Mouse (Mus musculus) kidney, embryonic 16.5 days (tissue): ENCODE measurements around the gene Olfr739. TPM values are rescaled to one million over a fixed set of nuclear protein-coding genes. Genes with fewer than 3 reads are reported as not detected.

ENCODE experiments used
- ATAC-seq: fragments of 200-750 bp; cut with Nextera tagmentation; 2 replicates; pipeline ENCODE4 v1.8.0; 2017; ENCODE audit warnings: moderate TSS enrichment; ENCODE audit not compliant: low FRiP score, low TSS enrichment
- H3K27ac ChIP-seq: fragments of 300-500 bp; sonication (generic); 2 replicates; pipeline ENCODE4 v1.5.1; 2014; ENCODE audit warnings: low read length
- H3K27me3 ChIP-seq: fragments of 300-500 bp; sonication (generic); 2 replicates; pipeline ENCODE4 v1.6.1; 2014; ENCODE audit warnings: low read length, control low read depth, mixed read lengths; ENCODE audit not compliant: insufficient read depth
- H3K36me3 ChIP-seq: fragments of 300-500 bp; sonication (generic); 2 replicates; pipeline ENCODE4 v1.6.1; 2014; ENCODE audit warnings: low read length, control low read depth, mixed read lengths; ENCODE audit not compliant: insufficient read depth
- H3K4me1 ChIP-seq: fragments of 300-500 bp; sonication (generic); 2 replicates; pipeline ENCODE4 v1.6.1; 2014; ENCODE audit warnings: low read length, control low read depth, mixed read lengths; ENCODE audit not compliant: insufficient read depth
- H3K4me2 ChIP-seq: fragments of 300-500 bp; sonication (generic); replicated peaks from 2 replicates; pipeline ENCODE4 v1.6.1; 2014; ENCODE audit warnings: low read depth, low read length
- H3K4me3 ChIP-seq: fragments of 300-500 bp; sonication (generic); 2 replicates; pipeline ENCODE4 v1.5.1; 2014; ENCODE audit warnings: mild to moderate bottlenecking, low read length
- H3K9ac ChIP-seq: fragments of 300-500 bp; sonication (generic); replicated peaks from 2 replicates; pipeline ENCODE4 v1.6.1; 2014; ENCODE audit warnings: low read length
- H3K9me3 ChIP-seq: fragments of 300-500 bp; sonication (generic); 2 replicates; pipeline ENCODE4 v1.6.1; 2016; ENCODE audit warnings: low read length, control low read depth
- WGBS: fragments of 180-500 bp; shearing (Covaris S2); extraction: QIAGEN DNeasy Blood & Tissue Kit; methylation state at CpG from one replicate; pipeline ENCODE4 v1.1.7; 2014; 5-methylcytosine and 5-hydroxymethylcytosine counted together
- polyA plus RNA-seq: library from polyadenylated mRNA; unstranded; fragments of >200 nt; fragmentation: Nextera tagmentation; extraction: Ambion mirVana; gene quantifications from 2 replicates; pipeline ENCODE4 v1.2.1, GENCODE M21; 2015

The Olfr739 gene
- polyA plus RNA-seq: not detected in 2 replicates

DNA sequence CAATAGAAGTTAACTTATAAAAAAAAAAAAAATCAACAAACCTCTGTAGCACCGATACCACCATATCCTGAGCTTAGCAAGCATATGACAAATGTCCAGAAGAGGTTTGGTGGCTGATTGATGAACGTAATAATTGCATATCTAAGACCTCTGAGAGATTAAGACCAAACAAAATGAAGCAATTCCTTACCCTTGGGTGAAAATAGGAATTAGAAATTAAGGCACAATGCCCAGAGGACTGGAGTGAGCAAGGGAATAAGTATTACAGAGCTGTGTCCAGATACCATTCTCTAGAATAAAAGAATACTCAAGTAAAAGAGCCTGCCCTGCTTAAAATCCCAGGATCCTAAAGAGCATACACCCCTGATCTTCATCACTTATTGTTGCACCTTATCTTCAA, at the start of gene Olfr739:
Gene Olfr739 (plus strand): TSS at position 301 of the 400 bp plus-strand sequence.
- H3K27ac ChIP-seq: no peak within 1 kb of the TSS
- no peaks in the 10 kb centered on the region for H3K27me3 ChIP-seq
- H3K4me2 ChIP-seq: no peak within 1 kb of the TSS
- no peak for ATAC-seq
- H3K9ac ChIP-seq: no peak within 1 kb of the TSS
- no peak within 1 kb of the TSS for H3K4me3 ChIP-seq
- H3K4me1 ChIP-seq: no peaks in the 10 kb centered on the region
- WGBS: 73% methylated on average over 2 of the region's 2 CpGs
- H3K36me3 ChIP-seq: no peaks in the 10 kb centered on the region
- H3K9me3 ChIP-seq: no peaks in the 10 kb centered on the region

DNA sequence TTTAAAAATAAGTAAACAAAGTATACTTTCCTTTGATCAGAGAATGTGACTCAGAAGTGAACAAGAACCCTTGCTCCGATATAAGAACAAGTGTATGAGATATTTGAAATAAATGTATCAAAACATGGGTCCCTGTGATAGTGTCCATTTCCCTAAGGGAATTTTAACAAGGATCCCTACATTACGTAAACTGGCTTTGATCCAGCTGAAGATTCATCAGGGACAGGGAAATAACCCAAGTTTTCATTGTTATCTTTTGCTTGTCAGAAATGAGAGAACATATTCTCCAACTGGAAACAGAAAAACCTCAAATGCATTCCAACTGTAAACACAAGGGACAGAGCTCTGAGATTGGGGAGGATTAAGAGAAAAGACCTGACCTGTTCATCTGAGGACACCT, 37.6 kb upstream of the Olfr739 start, which contains the start of gene Olfr736:
Gene Olfr736 (plus strand): TSS at position 301 of the 400 bp plus-strand sequence.
- Histone ChIP-seq H3K4me2 (no peak within 1 kb of the TSS), H3K36me3 (no peaks in the 10 kb centered on the region), H3K4me3 (no peak within 1 kb of the TSS), H3K4me1 (no peaks in the 10 kb centered on the region), H3K9ac (no peak within 1 kb of the TSS), H3K27me3 (no peaks in the 10 kb centered on the region), H3K9me3 (no peaks in the 10 kb centered on the region), H3K27ac (no peak within 1 kb of the TSS)
- 83% methylated on average over 2 of the region's 2 CpGs for WGBS
- ATAC-seq: no peak

DNA sequence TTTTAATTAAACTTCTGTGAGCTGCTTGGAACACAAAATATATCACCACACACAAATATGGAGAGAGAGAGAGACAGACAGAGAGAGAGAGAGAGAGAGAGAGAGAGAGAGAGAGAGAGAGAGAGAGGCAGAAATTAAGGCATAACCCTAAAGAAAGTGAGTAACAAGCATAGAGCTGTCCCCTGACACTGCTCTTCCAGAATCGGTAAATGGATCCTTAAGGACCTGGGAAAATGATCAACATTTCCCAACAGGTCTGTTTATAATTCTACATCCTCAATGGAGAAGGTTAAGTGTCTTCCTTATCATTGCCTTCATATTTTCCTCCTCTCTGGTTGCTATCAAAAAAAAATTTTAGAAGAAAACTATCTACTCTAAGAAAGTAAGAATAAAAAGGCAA, 11.2 kb upstream of the Olfr739 start, which contains the start of gene Olfr738:
Gene Olfr738 (plus strand): TSS at position 301 of the 400 bp plus-strand sequence.
- H3K4me2 ChIP-seq: no peak within 1 kb of the TSS
- no peaks in the 10 kb centered on the region for H3K4me1 ChIP-seq
- H3K27me3 ChIP-seq: no peaks in the 10 kb centered on the region
- no peaks in the 10 kb centered on the region for H3K9me3 ChIP-seq
- H3K4me3 ChIP-seq: no peak within 1 kb of the TSS
- no peak for ATAC-seq
- no peaks in the 10 kb centered on the region for H3K36me3 ChIP-seq
- H3K9ac ChIP-seq: no peak within 1 kb of the TSS
- no peak within 1 kb of the TSS for H3K27ac ChIP-seq
- WGBS: 83% methylated on average over 1 of the region's 1 CpGs

DNA sequence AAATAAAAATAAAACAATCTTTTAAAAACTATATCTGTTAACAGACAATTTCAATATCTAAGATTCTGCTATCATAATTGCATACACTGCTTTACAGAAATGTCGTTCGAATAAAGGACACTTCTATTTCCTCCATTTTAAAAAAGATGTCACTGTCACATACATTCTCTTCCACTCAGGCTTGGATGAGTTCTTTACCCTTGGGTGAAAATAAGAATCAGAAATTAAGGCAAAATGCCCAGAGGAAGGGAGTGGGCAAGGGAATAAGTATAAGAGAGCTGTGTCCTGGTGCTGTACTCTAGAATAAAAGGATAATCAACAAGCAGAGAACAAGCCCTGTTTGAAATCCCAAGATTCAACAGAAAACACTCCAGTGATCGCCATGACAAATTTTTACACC, 26.8 kb downstream of the Olfr739 start, which contains the start of gene Olfr740:
Gene Olfr740 (plus strand): TSS at position 301 of the 400 bp plus-strand sequence.
- no peaks in the 10 kb centered on the region for H3K9me3 ChIP-seq
- ATAC-seq: no peak
- H3K4me3 ChIP-seq: no peak within 1 kb of the TSS
- no peaks in the 10 kb centered on the region for H3K4me1 ChIP-seq
- no peaks in the 10 kb centered on the region for H3K36me3 ChIP-seq
- WGBS: 82% methylated on average over 3 of the region's 3 CpGs
- no peaks in the 10 kb centered on the region for H3K27me3 ChIP-seq
- no peak within 1 kb of the TSS for H3K4me2 ChIP-seq
- H3K27ac ChIP-seq: no peak within 1 kb of the TSS
- H3K9ac ChIP-seq: no peak within 1 kb of the TSS

DNA sequence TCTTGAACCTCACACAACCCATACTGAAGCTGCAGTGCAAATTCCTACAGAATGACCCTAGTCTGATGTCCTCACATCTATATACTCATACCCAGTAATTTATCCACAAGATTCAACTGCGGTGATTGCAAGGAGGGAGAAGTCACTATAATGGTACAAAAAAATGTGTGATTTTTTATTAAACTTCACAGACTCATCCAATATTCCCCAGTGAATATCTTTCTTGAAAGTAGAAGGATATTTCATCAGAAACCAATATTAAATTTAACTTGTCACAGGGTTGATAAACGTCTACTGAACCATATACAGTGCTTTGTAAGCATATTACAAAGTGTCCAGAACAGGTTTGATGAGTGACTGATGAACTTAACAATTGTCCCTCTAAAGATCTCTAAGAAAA, 54.0 kb downstream of the Olfr739 start, which contains the start of gene Olfr741:
Gene Olfr741 (plus strand): TSS at position 301 of the 400 bp plus-strand sequence.
- H3K9ac ChIP-seq: no peak within 1 kb of the TSS
- H3K27ac ChIP-seq: no peak within 1 kb of the TSS
- 71% methylated on average over 2 of the region's 2 CpGs for WGBS
- H3K9me3 ChIP-seq: no peaks in the 10 kb centered on the region
- ATAC-seq: no peak
- no peak within 1 kb of the TSS for H3K4me3 ChIP-seq
- H3K4me1 ChIP-seq: no peaks in the 10 kb centered on the region
- no peak within 1 kb of the TSS for H3K4me2 ChIP-seq
- no peaks in the 10 kb centered on the region for H3K36me3 ChIP-seq
- H3K27me3 ChIP-seq: no peaks in the 10 kb centered on the region

Other genes with a start within 250 kb of the Olfr739 start
- not detected in 2 replicates for gene Olfr730, start 230.4 kb upstream of the Olfr739 start, polyA plus RNA-seq
- not detected in 2 replicates for gene Olfr731, start 176.8 kb upstream of the Olfr739 start, polyA plus RNA-seq
- gene Olfr732, start 134.4 kb upstream of the Olfr739 start, polyA plus RNA-seq: not detected in 2 replicates
- not detected in 2 replicates for gene Olfr733, start 117.1 kb upstream of the Olfr739 start, polyA plus RNA-seq
- not detected in 2 replicates for gene Olfr734, start 91.9 kb upstream of the Olfr739 start, polyA plus RNA-seq
- gene Olfr735, start 69.8 kb upstream of the Olfr739 start, polyA plus RNA-seq: not detected in 2 replicates
- not detected in 2 replicates for gene Tlr11, start 60.7 kb upstream of the Olfr739 start, polyA plus RNA-seq
- not detected in 2 replicates for gene Olfr736, start 37.5 kb upstream of the Olfr739 start, polyA plus RNA-seq
- gene Olfr738, start 11.1 kb upstream of the Olfr739 start, polyA plus RNA-seq: not detected in 2 replicates
- not detected in 2 replicates for gene Olfr740, start 26.9 kb downstream of the Olfr739 start, polyA plus RNA-seq
- gene Olfr741, start 54.1 kb downstream of the Olfr739 start, polyA plus RNA-seq: not detected in 2 replicates
- gene Olfr742, start 85.0 kb downstream of the Olfr739 start, polyA plus RNA-seq: not detected in 2 replicates
- not detected in 2 replicates for gene Olfr743, start 103.2 kb downstream of the Olfr739 start, polyA plus RNA-seq
- not detected in 2 replicates for gene Olfr744, start 196.3 kb downstream of the Olfr739 start, polyA plus RNA-seq
- gene Olfr745, start 220.8 kb downstream of the Olfr739 start, polyA plus RNA-seq: not detected in 2 replicates
- gene Olfr746, start 228.5 kb downstream of the Olfr739 start, polyA plus RNA-seq: not detected in 2 replicates